ENCODE assay signal across 8 mouse cellular contexts in the genomic region with DNA sequence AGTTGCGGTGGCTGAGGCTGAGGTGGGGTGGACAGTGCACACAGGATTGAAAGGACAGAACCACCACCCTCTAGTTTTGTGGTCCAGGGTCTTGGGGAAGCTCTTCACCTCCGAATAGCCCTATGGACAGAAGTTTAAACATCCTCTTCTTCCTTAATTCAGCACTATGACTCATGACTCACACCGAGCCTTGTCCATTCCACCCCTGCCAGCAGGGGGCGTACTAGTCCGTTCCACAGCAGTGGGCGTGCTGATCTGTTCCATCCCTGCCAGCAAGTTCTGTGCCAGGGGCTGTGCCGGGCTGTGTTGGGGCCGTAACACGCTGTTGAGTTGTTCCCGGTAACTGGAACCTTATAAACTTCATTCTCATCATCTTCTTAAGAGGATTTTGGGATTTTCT.
DNase-seq lines count a peak whose midpoint lies in the region; ATAC-seq and TF ChIP-seq lines count a peak whose summit lies in the region.

No protein-coding gene starts in this region.

- TF ChIP-seq CTCF in MEL (IDR thresholded peaks at IDR 0.05 in 2 of 3, conservative IDR thresholded peaks at IDR 0.05 in 1 of 3; ENCODE audit: control insufficient read depth in 1 of 3, insufficient read depth in 1 of 3, low read depth in 2 of 3, low read length in 3 of 3, poor library complexity in 1 of 3, severe bottlenecking in 1 of 3) = peak; percentile 66 to 75 (median 70)

- WGBS in embryonic facial prominence, embryonic 11.5 days = 70% methylated on average over 10 of the region's 10 CpGs

- peak; percentile 57 to 61 for DNase-seq in cerebellum, postnatal 10 days
- no peak for DNase-seq in cerebellum, adult 18-20 months
- DNase-seq in layer of hippocampus, postnatal 10 days (ENCODE audit: low spot score in 2 of 2) = peak; percentile 55 to 57
- no peak for DNase-seq in layer of hippocampus, postnatal 36 days
- DNase-seq in MEL (ENCODE audit: low read depth, low spot score) = peak; percentile 62
- peak; percentile 21 for DNase-seq in embryonic facial prominence, embryonic 11.5 days (ENCODE audit: low spot score)

- no peaks in the 10 kb centered on the region for H3K9me3 ChIP-seq in MEL (replicated peaks; ENCODE audit: insufficient read depth, low read length)
- H3K9me3 ChIP-seq in embryonic facial prominence, embryonic 11.5 days (replicated peaks; ENCODE audit: control insufficient read depth, low read length) = no peaks in the 10 kb centered on the region

- TF ChIP-seq POLR2A in MEL (IDR thresholded peaks at IDR 0.05; ENCODE audit: control insufficient read depth in 1 of 2, insufficient read depth in 1 of 2, low read depth in 1 of 2, low read length in 2 of 2, poor library complexity in 1 of 2) = no peak

- peaks cover 0 to 3% of the 10 kb centered on the region in 2 experiments; a peak in 1 of 4 replicates for H3K36me3 ChIP-seq in MEL (ENCODE audit: control insufficient read depth in 1 of 2, insufficient read depth in 2 of 2, low read length in 2 of 2)
- no peaks in the 10 kb centered on the region for H3K36me3 ChIP-seq in embryonic facial prominence, embryonic 11.5 days (replicated peaks; ENCODE audit: control insufficient read depth, insufficient read depth, low read depth, low read length)

- H3K4me1 ChIP-seq in MEL (ENCODE audit: control insufficient read depth in 1 of 2, insufficient read depth in 2 of 2, low read length in 2 of 2) = peaks cover 0 to 3% of the 10 kb centered on the region in 2 experiments; a peak in 2 of 4 replicates
- H3K4me1 ChIP-seq in embryonic facial prominence, embryonic 11.5 days (ENCODE audit: control insufficient read depth, insufficient read depth, low read length) = no peaks in the 10 kb centered on the region

- H3K4me3 ChIP-seq in MEL (ENCODE audit: control insufficient read depth in 1 of 2, insufficient read depth in 1 of 2, low read depth in 2 of 2, low read length in 2 of 2) = no peak overlapping the region
- H3K4me3 ChIP-seq in embryonic facial prominence, embryonic 11.5 days (ENCODE audit: low read depth, low read length) = no peak overlapping the region

- peak; percentile 23 for TF ChIP-seq RAD21 in MEL (IDR thresholded peaks at IDR 0.05; ENCODE audit: low read depth, low read length)

- no peak overlapping the region for H3K27ac ChIP-seq in MEL (ENCODE audit: control insufficient read depth, low read depth, low read length)
- no peak overlapping the region for H3K27ac ChIP-seq in embryonic facial prominence, embryonic 11.5 days (replicated peaks; ENCODE audit: low read depth, low read length)

- TF ChIP-seq EP300 in MEL (IDR thresholded peaks at IDR 0.05; ENCODE audit: low read depth in 1 of 2, low read length in 2 of 2) = no peak

- H3K27me3 ChIP-seq in MEL (ENCODE audit: control insufficient read depth in 1 of 2, insufficient read depth in 2 of 2, low read length in 2 of 2) = no peaks in the 10 kb centered on the region
- peaks cover 17% of the 10 kb centered on the region for H3K27me3 ChIP-seq in embryonic facial prominence, embryonic 11.5 days (ENCODE audit: control insufficient read depth, insufficient read depth, low read length)

- no peak for ATAC-seq in embryonic facial prominence, embryonic 11.5 days (replicated peaks; ENCODE audit: insufficient number of reproducible peaks, low FRiP score, low TSS enrichment, low read depth)
- ATAC-seq in megakaryocyte progenitor cell, adult 5-6 weeks (replicated peaks; ENCODE audit: poor library complexity) = peak; percentile 47
- ATAC-seq in erythroblast, adult 5-6 weeks (replicated peaks; ENCODE audit: low FRiP score, poor library complexity, severe bottlenecking) = no peak

- no peak overlapping the region for H3K4me2 ChIP-seq in embryonic facial prominence, embryonic 11.5 days (ENCODE audit: low read depth, low read length)

- no peaks in the 10 kb centered on the region for H3K79me2 ChIP-seq in MEL (ENCODE audit: control insufficient read depth, insufficient read depth, low read length, poor library complexity)

- H3K9ac ChIP-seq in MEL (ENCODE audit: control insufficient read depth, low read depth, low read length, poor library complexity, severe bottlenecking) = no peak overlapping the region
- no peak overlapping the region for H3K9ac ChIP-seq in embryonic facial prominence, embryonic 11.5 days (replicated peaks; ENCODE audit: low read length)

TF ChIP-seq in MEL, 35 proteins besides CTCF, POLR2A, EP300 and RAD21:
- TF ChIP-seq MAFK (IDR thresholded peaks at IDR 0.05; ENCODE audit: borderline replicate concordance, low read depth, low read length) (no peak), NRF1 (IDR thresholded peaks at IDR 0.05; ENCODE audit: insufficient read depth, low read depth, low read length, poor library complexity, severe bottlenecking) (no peak), SMC3 (IDR thresholded peaks at IDR 0.05; ENCODE audit: low read depth, low read length) (peak; percentile 48)

Comparison
In these comparisons a context has a peak if more than half of its experiments do, and no peak if none do; other contexts are left out.
1. DNase-seq: peak in cerebellum, postnatal 10 days (2 of 2), layer of hippocampus, postnatal 10 days (2 of 2), MEL (single experiment) and embryonic facial prominence, embryonic 11.5 days (single experiment); none in cerebellum, adult 18-20 months (0 of 2) and layer of hippocampus, postnatal 36 days (0 of 2).